Mouse (Mus musculus): ENCODE results near the gene Bcl7b.

DNA sequence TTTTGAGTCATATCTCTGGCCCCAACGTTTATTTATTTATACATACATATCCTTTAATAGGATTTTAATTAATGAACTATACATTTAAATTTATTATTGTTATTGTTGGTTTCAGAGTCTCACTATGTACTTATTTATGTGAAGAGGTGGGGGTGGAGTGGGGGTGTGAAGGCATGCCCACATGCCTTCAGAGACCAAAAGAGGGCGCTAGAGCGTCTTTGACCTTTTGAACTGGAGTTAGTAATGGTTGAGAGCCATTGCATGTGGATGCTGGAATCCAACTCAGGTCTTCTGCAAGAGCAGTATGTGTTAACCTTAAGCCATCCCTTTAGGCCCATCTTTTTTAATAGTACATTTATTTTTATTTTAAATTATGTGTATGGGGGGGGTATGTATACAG lies 17.5 kb downstream of the Bcl7b start:
- TF ChIP-seq POLR2A (IDR thresholded peaks at IDR 0.05; ENCODE audit: borderline replicate concordance, extremely low read depth, low read depth, low read length) (no peak), CTCF (IDR thresholded peaks at IDR 0.05; ENCODE audit: insufficient read depth, low read length) (0 out of 2 replicates have a peak, but pooled peaks have one; percentile 21)

Measured in lung, adult 2 months (tissue).